In the genomic region with DNA sequence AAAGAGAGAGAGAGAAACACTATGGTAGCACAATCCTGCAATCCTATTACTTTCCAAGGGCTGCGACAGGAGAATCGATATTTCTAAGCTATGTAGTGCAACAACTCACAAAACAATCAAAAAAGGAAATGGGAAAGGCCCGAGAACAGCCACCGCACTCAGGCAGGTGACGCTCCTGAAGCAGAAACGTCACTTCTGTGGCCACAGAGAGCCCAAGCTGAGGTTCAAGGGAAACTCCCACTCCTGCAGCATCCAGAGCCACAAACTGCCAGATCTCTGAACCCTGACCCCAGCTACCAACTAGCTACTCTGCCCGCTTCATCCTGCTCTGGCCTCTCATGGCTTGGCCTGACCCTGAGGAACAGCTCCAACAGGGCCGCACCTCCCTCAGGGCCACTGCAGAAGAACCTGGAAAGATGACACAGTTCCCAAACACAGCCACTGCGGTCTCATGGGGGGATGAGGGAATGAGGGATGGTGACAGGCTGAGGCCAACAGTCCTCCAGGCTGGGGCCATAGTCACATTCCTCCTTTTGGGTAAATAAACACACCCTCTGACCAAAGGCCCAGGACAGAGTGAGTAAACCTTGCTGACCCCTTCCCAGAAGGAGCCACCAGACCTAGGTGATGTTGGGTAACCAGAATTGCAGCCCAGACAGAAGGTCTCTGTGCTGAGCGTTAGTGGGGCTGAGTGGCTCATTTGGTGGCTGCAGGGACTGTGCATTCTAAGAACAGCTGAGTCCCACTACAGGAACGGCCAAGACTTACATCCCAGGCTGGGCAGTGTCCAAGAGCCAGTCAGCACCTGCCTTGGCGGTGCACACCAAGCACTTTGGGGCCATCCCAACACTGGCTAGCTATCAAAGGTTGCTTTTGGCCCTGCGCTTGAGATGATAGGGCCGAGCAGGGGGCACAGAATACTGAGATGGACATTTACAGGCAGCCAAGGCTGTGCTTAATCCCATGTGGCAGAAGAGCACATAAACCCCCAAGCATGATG, we compare ENCODE assay signal across 8 mouse cellular contexts. TPM values are rescaled to one million over a fixed set of nuclear protein-coding genes. Genes with fewer than 3 reads are reported as not detected.
A peak's percentile ranks its signal among the peaks of the same experiment; 100 is the strongest.
DNase-seq lines count a peak whose midpoint lies in the region; ATAC-seq and TF ChIP-seq lines count a peak whose summit lies in the region.

No protein-coding gene starts in this region.

- H3K4me3 ChIP-seq in kidney, embryonic 14.5 days (ENCODE audit: low read length): no peak overlapping the region
- no peak overlapping the region for H3K4me3 ChIP-seq in liver, embryonic 14.5 days (ENCODE audit: insufficient read depth in 1 of 2, low read depth in 2 of 2, low read length in 2 of 2)

- H3K27ac ChIP-seq in kidney, embryonic 14.5 days (ENCODE audit: low read depth, low read length): no peak overlapping the region
- peak overlapping the region; percentile 28; the same call in 1 of the 2 replicates for H3K27ac ChIP-seq in liver, embryonic 14.5 days

- ATAC-seq in kidney, embryonic 14.5 days (ENCODE audit: low FRiP score, low TSS enrichment): no peak
- peak; percentile 56 for ATAC-seq in liver, embryonic 14.5 days (ENCODE audit: insufficient read depth)

- peaks cover 10% of the 10 kb centered on the region for H3K4me1 ChIP-seq in kidney, embryonic 14.5 days (ENCODE audit: control insufficient read depth, insufficient read depth, low read length)
- peaks cover 0 to 25% of the 10 kb centered on the region in 2 experiments; a peak in 3 of 4 replicates for H3K4me1 ChIP-seq in liver, embryonic 14.5 days (replicated peaks; ENCODE audit: control insufficient read depth in 2 of 2, insufficient read depth in 2 of 2, low read length in 1 of 2)

- no peaks in the 10 kb centered on the region for H3K36me3 ChIP-seq in kidney, embryonic 14.5 days (ENCODE audit: control insufficient read depth, insufficient read depth, low read length)
- no peaks in the 10 kb centered on the region for H3K36me3 ChIP-seq in liver, embryonic 14.5 days (replicated peaks; ENCODE audit: control insufficient read depth, insufficient read depth, low read depth)

- no peaks in the 10 kb centered on the region for H3K9me3 ChIP-seq in kidney, embryonic 14.5 days (ENCODE audit: control insufficient read depth, low read length)
- no peaks in the 10 kb centered on the region for H3K9me3 ChIP-seq in liver, embryonic 14.5 days (ENCODE audit: control insufficient read depth, low read length)

- WGBS in kidney, embryonic 14.5 days: 64% methylated on average over 14 of the region's 14 CpGs
- 58% methylated on average over 14 of the region's 14 CpGs for WGBS in liver, embryonic 14.5 days (ENCODE audit: insufficient replicate concordance)

- H3K9ac ChIP-seq in kidney, embryonic 14.5 days (ENCODE audit: low read depth, low read length): no peak overlapping the region
- no peak overlapping the region for H3K9ac ChIP-seq in liver, embryonic 14.5 days (replicated peaks)

- peak; percentile 15 for DNase-seq in kidney, postnatal 10 days
- peak; percentile 64 for DNase-seq in brain, adult 2 months (ENCODE audit: low read depth, low spot score)
- DNase-seq in gastrocnemius, postnatal 25 days: peak; percentile 70
- DNase-seq in liver, embryonic 14.5 days (ENCODE audit: low read depth in 3 of 3, low spot score in 3 of 3): peak in 1 of 3 experiments; percentile 28
- no peak for DNase-seq in kidney, adult 18-20 months
- DNase-seq in layer of hippocampus, adult 11-12 months (ENCODE audit: low spot score): no peak
- no peak for DNase-seq in layer of hippocampus, adult 18-20 months (ENCODE audit: low spot score in 2 of 2)

- no peak for TF ChIP-seq CTCF in liver, embryonic 14.5 days (IDR thresholded peaks at IDR 0.05; ENCODE audit: low read depth)

- no peak for TF ChIP-seq EP300 in liver, embryonic 14.5 days (IDR thresholded peaks at IDR 0.05; ENCODE audit: low read depth)

- peaks cover 4% of the 10 kb centered on the region; the same call in 1 of the 2 replicates for H3K27me3 ChIP-seq in kidney, embryonic 14.5 days (ENCODE audit: control insufficient read depth, insufficient read depth, low read length)
- no peaks in the 10 kb centered on the region; the same call in 1 of the 2 replicates for H3K27me3 ChIP-seq in liver, embryonic 14.5 days (ENCODE audit: control insufficient read depth, insufficient read depth, low read length)

- no peak overlapping the region; the same call in 1 of the 2 replicates for H3K4me2 ChIP-seq in kidney, embryonic 14.5 days (replicated peaks; ENCODE audit: low read depth, low read length)
- no peak overlapping the region for H3K4me2 ChIP-seq in liver, embryonic 14.5 days (ENCODE audit: low read depth)

RNA-seq across cellular contexts. Expression of a gene that starts 1.2 kb away (rescaled TPM):
- 4.7 and 5.8 TPM in 2 replicates for polyA plus RNA-seq in kidney, embryonic 14.5 days (2014; fragmentation: Nextera tagmentation; extraction: Ambion mirVana)
- total RNA-seq in gastrocnemius, postnatal 25 days (2021): 10 to 100 TPM; 10.3 to 10.9 TPM
- polyA plus RNA-seq in liver, embryonic 14.5 days (2012; rRNA removed): 4.8 and 6.2 TPM in 2 replicates
- 2.0 and 2.1 TPM in 2 replicates for polyA plus RNA-seq in liver, embryonic 14.5 days (2014; fragmentation: Nextera tagmentation; extraction: Ambion mirVana)
- 100 to 1,000 TPM; 105 to 111 TPM for total RNA-seq in layer of hippocampus, adult 18-20 months (2021)

RNA-seq across cellular contexts. Expression of a gene that starts 32.4 kb away (rescaled TPM):
- 8.0 and 9.3 TPM in 2 replicates for polyA plus RNA-seq in kidney, embryonic 14.5 days (2014; fragmentation: Nextera tagmentation; extraction: Ambion mirVana)
- 100 to 1,000 TPM; 887 to 928 TPM for total RNA-seq in gastrocnemius, postnatal 25 days (2021)
- 3.7 and 5.4 TPM in 2 replicates for polyA plus RNA-seq in liver, embryonic 14.5 days (2012; rRNA removed)
- polyA plus RNA-seq in liver, embryonic 14.5 days (2014; fragmentation: Nextera tagmentation; extraction: Ambion mirVana): 7.6 and 8.5 TPM in 2 replicates
- total RNA-seq in layer of hippocampus, adult 18-20 months (2021): 10 to 100 TPM; 14.3 to 15.7 TPM

RNA-seq across cellular contexts. Expression of a gene that starts 57.1 kb away (rescaled TPM):
- 314 and 362 TPM in 2 replicates for polyA plus RNA-seq in kidney, embryonic 14.5 days (2014; fragmentation: Nextera tagmentation; extraction: Ambion mirVana)
- total RNA-seq in gastrocnemius, postnatal 25 days (2021): 10 to 100 TPM; 13.4 to 16.1 TPM
- 64.0 and 70.6 TPM in 2 replicates for polyA plus RNA-seq in liver, embryonic 14.5 days (2012; rRNA removed)
- 157 and 165 TPM in 2 replicates for polyA plus RNA-seq in liver, embryonic 14.5 days (2014; fragmentation: Nextera tagmentation; extraction: Ambion mirVana)
- 10 to 100 TPM; 23.4 TPM for total RNA-seq in layer of hippocampus, adult 18-20 months (2021)

Comparison
In these comparisons a context has a peak if more than half of its experiments do, and no peak if none do; other contexts are left out.
1. DNase-seq: peak in kidney, postnatal 10 days (single experiment), brain, adult 2 months (single experiment) and gastrocnemius, postnatal 25 days (single experiment); none in kidney, adult 18-20 months (single experiment), layer of hippocampus, adult 11-12 months (single experiment) and layer of hippocampus, adult 18-20 months (0 of 2).
2. RNA of a gene that starts 1.2 kb away (total RNA-seq): 105 to 111 TPM in layer of hippocampus, adult 18-20 months; 10.3 to 10.9 TPM in gastrocnemius, postnatal 25 days; every median in the first group is over 4 times any median in the second.
3. RNA of a gene that starts 32.4 kb away (total RNA-seq): 887 to 928 TPM in gastrocnemius, postnatal 25 days; 14.3 to 15.7 TPM in layer of hippocampus, adult 18-20 months; every median in the first group is over 10 times any median in the second.